Mouse (Mus musculus) thymus, adult 2 months (tissue): ENCODE results near the gene Cela1.

ENCODE experiments used
- CTCF ChIP-seq: fragments of 200-500 bp; IDR thresholded peaks from 2 replicates; pipeline ENCODE4 v1.5.1; 2012; ENCODE audit warnings: mild to moderate bottlenecking, control low read depth, low read length, moderate library complexity, borderline replicate concordance; ENCODE audit not compliant: control insufficient read depth, poor library complexity, insufficient read depth; ENCODE audit errors: extremely low read depth
- POLR2A ChIP-seq: fragments of 200-500 bp; IDR thresholded peaks from 2 replicates; pipeline ENCODE4 v1.6.1; 2012; ENCODE audit warnings: mild to moderate bottlenecking, low read length, control low read depth, moderate library complexity; ENCODE audit not compliant: control insufficient read depth, poor library complexity, insufficient read depth; ENCODE audit errors: extremely low read depth

DNA sequence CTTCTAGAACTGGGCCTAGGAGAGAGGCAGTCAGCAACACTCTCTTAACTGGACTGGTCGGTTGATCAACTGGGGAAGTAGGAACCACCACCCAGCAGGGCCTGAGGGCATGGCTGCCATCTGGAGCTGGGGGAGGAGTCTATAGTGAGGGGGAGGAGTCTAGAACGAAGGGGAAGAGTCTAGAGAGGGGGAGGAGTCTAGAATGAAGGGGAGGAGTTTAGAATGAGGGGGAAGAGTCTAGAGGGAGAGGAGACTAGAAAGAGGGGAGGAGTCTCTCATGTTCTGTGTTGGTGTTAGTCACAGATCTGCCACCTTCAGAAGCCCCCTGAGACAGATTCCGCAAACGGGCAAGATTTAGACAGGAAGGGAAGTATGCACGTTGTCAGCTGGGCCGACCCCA is 11.7 kb upstream of the Cela1 start:
- TF ChIP-seq CTCF (no peak), POLR2A (no peak)
